Mouse (Mus musculus): ENCODE measurements around the gene Slc22a15. TPM values are rescaled to one million over a fixed set of nuclear protein-coding genes. Genes with fewer than 3 reads are reported as not detected.
A peak's percentile ranks its signal among the peaks of the same experiment; 100 is the strongest.

Gene Slc22a15
- polyA plus RNA-seq, 1 experiment from 2014 or later = 7.9 TPM

GRCm38 (mm10) chr3:101926636-101927035 lies 2.4 kb upstream of the Slc22a15 start:
- Histone ChIP-seq H3K4me1 (ENCODE audit: control insufficient read depth, insufficient read depth, low read length) (peaks cover 26% of the 10 kb centered on the region), H3K9ac (replicated peaks; ENCODE audit: low read length) (no peak overlapping the region), H3K4me3 (replicated peaks; ENCODE audit: low read depth, low read length) (no peak overlapping the region), H3K9me3 (ENCODE audit: control insufficient read depth, low read length) (no peaks in the 10 kb centered on the region), H3K4me2 (ENCODE audit: low read length) (no peak overlapping the region), H3K27ac (replicated peaks; ENCODE audit: low read depth, low read length) (no peak overlapping the region), H3K27me3 (ENCODE audit: control insufficient read depth, insufficient read depth, low read length) (no peaks in the 10 kb centered on the region), H3K36me3 (ENCODE audit: control insufficient read depth, insufficient read depth, low read length) (no peaks in the 10 kb centered on the region)
- DNase-seq (no peak), ATAC-seq (ENCODE audit: low FRiP score, low TSS enrichment) (no peak)

- H3K36me3 ChIP-seq (ENCODE audit: control insufficient read depth, insufficient read depth, low read length) = no peaks in the 10 kb centered on the region
- no peak overlapping the region for H3K4me3 ChIP-seq (replicated peaks; ENCODE audit: low read depth, low read length)
- 84% methylated on average over 1 of the region's 1 CpGs for WGBS
- H3K27ac ChIP-seq (replicated peaks; ENCODE audit: low read depth, low read length) = peak overlapping the region; percentile 39
- no peaks in the 10 kb centered on the region for H3K9me3 ChIP-seq (ENCODE audit: control insufficient read depth, low read length)
- H3K27me3 ChIP-seq (ENCODE audit: control insufficient read depth, insufficient read depth, low read length) = no peaks in the 10 kb centered on the region
- ATAC-seq (ENCODE audit: low FRiP score, low TSS enrichment) (no peak), DNase-seq (peak; percentile 46)
- no peak overlapping the region; the same call in 1 of the 2 replicates for H3K9ac ChIP-seq (replicated peaks; ENCODE audit: low read length)
- H3K4me2 ChIP-seq (ENCODE audit: low read length) = peak overlapping the region; percentile 79; the same call in 1 of the 2 replicates
- H3K4me1 ChIP-seq (ENCODE audit: control insufficient read depth, insufficient read depth, low read length) = peaks cover 26% of the 10 kb centered on the region
These were observed 1.4 kb upstream of the Slc22a15 start for GRCm38 (mm10) chr3:101925663-101926062.

GRCm38 (mm10) chr3:101922366-101922765 lies 1.9 kb downstream of the Slc22a15 start:
- Histone ChIP-seq H3K4me1 (ENCODE audit: control insufficient read depth, insufficient read depth, low read length) (peaks cover 25% of the 10 kb centered on the region), H3K9ac (replicated peaks; ENCODE audit: low read length) (no peak overlapping the region), H3K27ac (replicated peaks; ENCODE audit: low read depth, low read length) (no peak overlapping the region), H3K36me3 (ENCODE audit: control insufficient read depth, insufficient read depth, low read length) (no peaks in the 10 kb centered on the region), H3K9me3 (ENCODE audit: control insufficient read depth, low read length) (no peaks in the 10 kb centered on the region), H3K27me3 (ENCODE audit: control insufficient read depth, insufficient read depth, low read length) (no peaks in the 10 kb centered on the region), H3K4me2 (ENCODE audit: low read length) (peak overlapping the region; percentile 79), H3K4me3 (replicated peaks; ENCODE audit: low read depth, low read length) (no peak overlapping the region)
- no peak for DNase-seq
- 90% methylated on average over 7 of the region's 7 CpGs for WGBS
- ATAC-seq (ENCODE audit: low FRiP score, low TSS enrichment) = no peak

GRCm38 (mm10) chr3:101918526-101918925 lies 5.7 kb downstream of the Slc22a15 start:
- no peaks in the 10 kb centered on the region for H3K27me3 ChIP-seq (ENCODE audit: control insufficient read depth, insufficient read depth, low read length)
- 96% methylated on average over 3 of the region's 3 CpGs for WGBS
- no peak overlapping the region for H3K27ac ChIP-seq (replicated peaks; ENCODE audit: low read depth, low read length)
- H3K4me2 ChIP-seq (ENCODE audit: low read length) = no peak overlapping the region
- H3K36me3 ChIP-seq (ENCODE audit: control insufficient read depth, insufficient read depth, low read length) = peaks cover 10% of the 10 kb centered on the region
- no peak overlapping the region for H3K4me3 ChIP-seq (replicated peaks; ENCODE audit: low read depth, low read length)
- H3K9ac ChIP-seq (replicated peaks; ENCODE audit: low read length) = no peak overlapping the region
- H3K4me1 ChIP-seq (ENCODE audit: control insufficient read depth, insufficient read depth, low read length) = peaks cover 17% of the 10 kb centered on the region
- H3K9me3 ChIP-seq (ENCODE audit: control insufficient read depth, low read length) = no peaks in the 10 kb centered on the region
- no peak for ATAC-seq (ENCODE audit: low FRiP score, low TSS enrichment)
- no peak for DNase-seq

- no peak for ATAC-seq (ENCODE audit: low FRiP score, low TSS enrichment)
- 33% methylated on average over 3 of the region's 3 CpGs for WGBS
These were observed 6.6 kb downstream of the Slc22a15 start for GRCm38 (mm10) chr3:101917665-101918064.

GRCm38 (mm10) chr3:101916525-101916924 lies 7.7 kb downstream of the Slc22a15 start:
- no peak for DNase-seq

More at GRCm38 (mm10) chr3:101917665-101918064, 6.6 kb downstream of the Slc22a15 start:
- H3K27ac ChIP-seq (replicated peaks; ENCODE audit: low read depth, low read length) = peak overlapping the region; percentile 14; the same call in 1 of the 2 replicates
- no peak overlapping the region for H3K9ac ChIP-seq (replicated peaks; ENCODE audit: low read length)
- H3K36me3 ChIP-seq (ENCODE audit: control insufficient read depth, insufficient read depth, low read length) = peaks cover 16% of the 10 kb centered on the region
- H3K27me3 ChIP-seq (ENCODE audit: control insufficient read depth, insufficient read depth, low read length) = no peaks in the 10 kb centered on the region
- peaks cover 8% of the 10 kb centered on the region for H3K4me1 ChIP-seq (ENCODE audit: control insufficient read depth, insufficient read depth, low read length)
- H3K4me3 ChIP-seq (replicated peaks; ENCODE audit: low read depth, low read length) = no peak overlapping the region
- DNase-seq = peak; percentile 44
- H3K4me2 ChIP-seq (ENCODE audit: low read length) = no peak overlapping the region
- no peaks in the 10 kb centered on the region for H3K9me3 ChIP-seq (ENCODE audit: control insufficient read depth, low read length)

GRCm38 (mm10) chr3:101915048-101915801 lies 9.0 kb downstream of the Slc22a15 start:
- Histone ChIP-seq H3K27ac (replicated peaks; ENCODE audit: low read depth, low read length) (no peak overlapping the region), H3K4me3 (replicated peaks; ENCODE audit: low read depth, low read length) (no peak overlapping the region), H3K27me3 (ENCODE audit: control insufficient read depth, insufficient read depth, low read length) (no peaks in the 10 kb centered on the region), H3K36me3 (ENCODE audit: control insufficient read depth, insufficient read depth, low read length) (peaks cover 16% of the 10 kb centered on the region), H3K4me1 (ENCODE audit: control insufficient read depth, insufficient read depth, low read length) (peaks cover 7% of the 10 kb centered on the region), H3K9ac (replicated peaks; ENCODE audit: low read length) (no peak overlapping the region), H3K9me3 (ENCODE audit: control insufficient read depth, low read length) (no peaks in the 10 kb centered on the region), H3K4me2 (ENCODE audit: low read length) (no peak overlapping the region)
- WGBS = 90% methylated on average over 14 of the region's 14 CpGs
- ATAC-seq (ENCODE audit: low FRiP score, low TSS enrichment) (no peak), DNase-seq (no peak)

More at GRCm38 (mm10) chr3:101916525-101916924, 7.7 kb downstream of the Slc22a15 start:
- 72% methylated on average over 5 of the region's 5 CpGs for WGBS
- Histone ChIP-seq H3K27ac (replicated peaks; ENCODE audit: low read depth, low read length) (no peak overlapping the region), H3K36me3 (ENCODE audit: control insufficient read depth, insufficient read depth, low read length) (peaks cover 16% of the 10 kb centered on the region), H3K4me1 (ENCODE audit: control insufficient read depth, insufficient read depth, low read length) (peaks cover 7% of the 10 kb centered on the region), H3K9me3 (ENCODE audit: control insufficient read depth, low read length) (no peaks in the 10 kb centered on the region), H3K27me3 (ENCODE audit: control insufficient read depth, insufficient read depth, low read length) (no peaks in the 10 kb centered on the region), H3K9ac (replicated peaks; ENCODE audit: low read length) (no peak overlapping the region), H3K4me3 (replicated peaks; ENCODE audit: low read depth, low read length) (no peak overlapping the region), H3K4me2 (ENCODE audit: low read length) (no peak overlapping the region)
- no peak for ATAC-seq (ENCODE audit: low FRiP score, low TSS enrichment)

GRCm38 (mm10) chr3:101914266-101914665 lies 10.0 kb downstream of the Slc22a15 start:
- WGBS = 90% methylated on average over 5 of the region's 5 CpGs
- H3K4me1 ChIP-seq (ENCODE audit: control insufficient read depth, insufficient read depth, low read length) = peaks cover 7% of the 10 kb centered on the region
- no peak overlapping the region for H3K9ac ChIP-seq (replicated peaks; ENCODE audit: low read length)
- H3K4me2 ChIP-seq (ENCODE audit: low read length) = no peak overlapping the region
- H3K27me3 ChIP-seq (ENCODE audit: control insufficient read depth, insufficient read depth, low read length) = no peaks in the 10 kb centered on the region
- no peaks in the 10 kb centered on the region for H3K9me3 ChIP-seq (ENCODE audit: control insufficient read depth, low read length)
- H3K36me3 ChIP-seq (ENCODE audit: control insufficient read depth, insufficient read depth, low read length) = peaks cover 16% of the 10 kb centered on the region
- no peak for DNase-seq
- H3K27ac ChIP-seq (replicated peaks; ENCODE audit: low read depth, low read length) = no peak overlapping the region
- no peak overlapping the region for H3K4me3 ChIP-seq (replicated peaks; ENCODE audit: low read depth, low read length)
- no peak for ATAC-seq (ENCODE audit: low FRiP score, low TSS enrichment)

- ATAC-seq (ENCODE audit: low FRiP score, low TSS enrichment) (no peak), DNase-seq (no peak)
- no peak overlapping the region for H3K27ac ChIP-seq (replicated peaks; ENCODE audit: low read depth, low read length)
- 85% methylated on average over 6 of the region's 6 CpGs for WGBS
- H3K27me3 ChIP-seq (ENCODE audit: control insufficient read depth, insufficient read depth, low read length) = no peaks in the 10 kb centered on the region
- H3K4me1 ChIP-seq (ENCODE audit: control insufficient read depth, insufficient read depth, low read length) = no peaks in the 10 kb centered on the region
- H3K9ac ChIP-seq (replicated peaks; ENCODE audit: low read length) = no peak overlapping the region
- H3K9me3 ChIP-seq (ENCODE audit: control insufficient read depth, low read length) = no peaks in the 10 kb centered on the region
- H3K4me3 ChIP-seq (replicated peaks; ENCODE audit: low read depth, low read length) = no peak overlapping the region
- H3K4me2 ChIP-seq (ENCODE audit: low read length) = no peak overlapping the region
- peaks cover 16% of the 10 kb centered on the region for H3K36me3 ChIP-seq (ENCODE audit: control insufficient read depth, insufficient read depth, low read length)
These were observed 12.2 kb downstream of the Slc22a15 start for GRCm38 (mm10) chr3:101912041-101912440.

Data from midbrain, embryonic 14.5 days (tissue).